Mouse (Mus musculus) 3134 (cell line): ENCODE measurements around the gene Ranbp3l.
A peak's percentile ranks its signal among the peaks of the same experiment; 100 is the strongest.

Experiments used
- DNase-seq: peaks from one replicate; pipeline ENCODE4 v3.0.0-alpha.2; 2011; ENCODE audit warnings: low spot score; ENCODE audit not compliant: insufficient read length; ENCODE audit errors: extremely low read depth

Gene Ranbp3l

GRCm38 (mm10) chr15:9070353-9070752 is 102.6 kb downstream of the Ranbp3l start:
- no peak for DNase-seq

GRCm38 (mm10) chr15:9070912-9071555 is 103.3 kb downstream of the Ranbp3l start, which contains the start of gene Nadk2:
Nadk2 (plus strand) TSS chr15:9071260.
- peak; percentile 97 for DNase-seq

GRCm38 (mm10) chr15:9071556-9072544 is 104.1 kb downstream of the Ranbp3l start:
- peak; percentile 62 for DNase-seq

- no peak for DNase-seq
Observed at GRCm38 (mm10) chr15:9072630-9073029, 104.9 kb downstream of the Ranbp3l start.

GRCm38 (mm10) chr15:9073067-9073608 is 105.4 kb downstream of the Ranbp3l start:
- DNase-seq = no peak

GRCm38 (mm10) chr15:9073684-9074083 is 105.9 kb downstream of the Ranbp3l start:
- DNase-seq = no peak

- DNase-seq = no peak
Observed at GRCm38 (mm10) chr15:9074139-9074538, 106.4 kb downstream of the Ranbp3l start.

- DNase-seq = no peak
Observed at GRCm38 (mm10) chr15:9074671-9075070, 106.9 kb downstream of the Ranbp3l start.

- no peak for DNase-seq
Observed at GRCm38 (mm10) chr15:9075608-9076200, 108.0 kb downstream of the Ranbp3l start.

GRCm38 (mm10) chr15:9078481-9079300 is 110.9 kb downstream of the Ranbp3l start:
- DNase-seq = no peak

GRCm38 (mm10) chr15:9079626-9080025 is 111.9 kb downstream of the Ranbp3l start:
- no peak for DNase-seq

GRCm38 (mm10) chr15:9080206-9080605 is 112.5 kb downstream of the Ranbp3l start:
- no peak for DNase-seq

GRCm38 (mm10) chr15:9081294-9081693 is 113.5 kb downstream of the Ranbp3l start:
- no peak for DNase-seq

GRCm38 (mm10) chr15:9082753-9083152 is 115.0 kb downstream of the Ranbp3l start:
- no peak for DNase-seq

GRCm38 (mm10) chr15:9086813-9087212 is 119.1 kb downstream of the Ranbp3l start:
- no peak for DNase-seq

GRCm38 (mm10) chr15:9087421-9087820 is 119.7 kb downstream of the Ranbp3l start:
- no peak for DNase-seq

- no peak for DNase-seq
Observed at GRCm38 (mm10) chr15:9087895-9088682, 120.3 kb downstream of the Ranbp3l start.

GRCm38 (mm10) chr15:9088683-9089072 is 120.9 kb downstream of the Ranbp3l start:
- no peak for DNase-seq

- DNase-seq = no peak
Observed at GRCm38 (mm10) chr15:9089136-9089720, 121.5 kb downstream of the Ranbp3l start.
